Mouse (Mus musculus): Measurements from ENCODE around the gene Axin1.
"Not testable (repeated sequence)": the region's sequence is repeated elsewhere in the genome, so short reads cannot be mapped to it uniquely, and the experiment has no call there.

Gene Axin1

GRCm38 (mm10) chr17:26138239-26138836, at the start of gene Axin1:
TSS of gene Axin1 (plus strand) at chr17:26138688.
- DNase-seq (ENCODE audit: low read depth, low spot score) = peak; percentile 97

- peak; percentile 88 for DNase-seq (ENCODE audit: low read depth, low spot score)
Measured at GRCm38 (mm10) chr17:26089905-26090632, 48.4 kb upstream of the Axin1 start, which contains the start of gene Decr2. TSS of gene Decr2 (minus strand) at chr17:26090337.

- no peak for DNase-seq (ENCODE audit: low read depth, low spot score)
Measured at GRCm38 (mm10) chr17:26094531-26095110, 43.9 kb upstream of the Axin1 start.

GRCm38 (mm10) chr17:26095121-26095740, 43.3 kb upstream of the Axin1 start, which contains the start of gene Nme4:
TSS of gene Nme4 (minus strand) at chr17:26095602.
- no peak for DNase-seq (ENCODE audit: low read depth, low spot score)

GRCm38 (mm10) chr17:26098461-26098860, 40.0 kb upstream of the Axin1 start:
- no peak for DNase-seq (ENCODE audit: low read depth, low spot score)

GRCm38 (mm10) chr17:26099316-26099715, 39.2 kb upstream of the Axin1 start:
- not testable (repeated sequence) for DNase-seq (ENCODE audit: low read depth, low spot score)

- DNase-seq (ENCODE audit: low read depth, low spot score) = no peak
Measured at GRCm38 (mm10) chr17:26100166-26100565, 38.3 kb upstream of the Axin1 start.

- no peak for DNase-seq (ENCODE audit: low read depth, low spot score)
Measured at GRCm38 (mm10) chr17:26101478-26101877, 37.0 kb upstream of the Axin1 start.

- no peak for DNase-seq (ENCODE audit: low read depth, low spot score)
Measured at GRCm38 (mm10) chr17:26105619-26106018, 32.9 kb upstream of the Axin1 start.

GRCm38 (mm10) chr17:26110156-26110555, 28.3 kb upstream of the Axin1 start:
- no peak for DNase-seq (ENCODE audit: low read depth, low spot score)

GRCm38 (mm10) chr17:26111024-26111423, 27.5 kb upstream of the Axin1 start:
- DNase-seq (ENCODE audit: low read depth, low spot score) = no peak

- DNase-seq (ENCODE audit: low read depth, low spot score) = no peak
Measured at GRCm38 (mm10) chr17:26111722-26112121, 26.8 kb upstream of the Axin1 start.

- no peak for DNase-seq (ENCODE audit: low read depth, low spot score)
Measured at GRCm38 (mm10) chr17:26112751-26113150, 25.7 kb upstream of the Axin1 start.

GRCm38 (mm10) chr17:26113181-26113948, 25.1 kb upstream of the Axin1 start, which contains the start of gene Tmem8:
TSS of gene Tmem8 (plus strand) at chr17:26113299.
- no peak for DNase-seq (ENCODE audit: low read depth, low spot score)

- DNase-seq (ENCODE audit: low read depth, low spot score) = no peak
Measured at GRCm38 (mm10) chr17:26114061-26114460, 24.4 kb upstream of the Axin1 start.

- DNase-seq (ENCODE audit: low read depth, low spot score) = not testable (repeated sequence)
Measured at GRCm38 (mm10) chr17:26114461-26114860, 24.0 kb upstream of the Axin1 start.

- DNase-seq (ENCODE audit: low read depth, low spot score) = no peak
Measured at GRCm38 (mm10) chr17:26115205-26115898, 23.1 kb upstream of the Axin1 start.

GRCm38 (mm10) chr17:26115956-26116487, 22.5 kb upstream of the Axin1 start:
- DNase-seq (ENCODE audit: low read depth, low spot score) = no peak

GRCm38 (mm10) chr17:26116503-26117258, 21.8 kb upstream of the Axin1 start:
- DNase-seq (ENCODE audit: low read depth, low spot score) = no peak
